Mouse (Mus musculus): Measurements from ENCODE around the gene Neurl2. TPM values are rescaled to one million over a fixed set of nuclear protein-coding genes. Genes with fewer than 3 reads are reported as not detected.

Neurl2 gene
- polyA plus RNA-seq, 1 experiment from 2014 or later, result 9.0 TPM

DNA sequence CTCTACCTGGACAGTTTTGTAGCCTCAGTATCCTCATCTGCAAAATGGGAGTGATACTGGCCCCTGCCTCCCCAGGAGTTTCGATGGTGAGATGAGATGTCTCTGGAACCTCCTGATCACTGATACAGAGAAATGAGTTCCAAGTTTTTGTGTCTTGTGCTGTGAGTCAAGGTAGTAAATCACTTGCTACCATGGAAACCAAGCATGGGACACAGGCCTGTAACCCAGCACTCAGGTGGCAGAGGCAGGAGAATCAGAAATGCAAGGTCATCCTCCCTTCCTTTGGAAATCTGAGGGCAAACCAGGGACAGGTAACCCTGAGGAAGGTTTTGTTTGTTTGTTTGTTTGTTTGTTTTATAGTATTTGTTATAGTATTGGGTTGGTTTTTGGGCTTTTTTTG is 4.2 kb downstream of the Neurl2 start:
- Histone ChIP-seq H3K36me3 (peaks cover 40% of the 10 kb centered on the region), H3K9ac (no peak overlapping the region), H3K27ac (replicated peaks) (no peak overlapping the region), H3K4me1 (peaks cover 16% of the 10 kb centered on the region), H3K4me2 (replicated peaks) (no peak overlapping the region), H3K27me3 (no peaks in the 10 kb centered on the region), H3K4me3 (replicated peaks) (no peak overlapping the region), H3K9me3 (replicated peaks) (no peaks in the 10 kb centered on the region)
- WGBS, result 95% methylated on average over 1 of the region's 1 CpGs
- ATAC-seq (ENCODE audit: insufficient number of reproducible peaks, low FRiP score, low TSS enrichment, low read depth), result no peak

DNA sequence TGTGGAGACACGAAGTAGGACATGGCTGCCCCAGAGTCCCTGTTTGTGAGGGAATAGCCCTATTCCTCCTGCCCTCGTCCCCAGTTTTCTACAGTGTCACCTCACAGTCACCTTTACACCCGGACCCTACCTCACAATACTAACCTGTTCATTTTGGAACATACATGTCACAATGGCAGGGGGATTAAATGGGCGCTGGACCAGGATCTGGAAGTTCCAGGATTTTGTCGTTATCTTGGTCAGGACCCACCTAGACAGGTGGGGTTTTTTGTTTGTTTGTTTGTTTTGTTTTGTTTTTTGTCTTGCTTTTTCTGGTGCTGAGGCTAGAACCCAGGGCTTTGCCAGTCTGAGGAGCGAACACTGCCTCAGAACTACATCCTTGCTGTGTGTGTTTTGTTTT is 4.8 kb downstream of the Neurl2 start, which contains the start of gene Spata25:
TSS of gene Spata25 (minus strand) at position 101 of the 400 bp plus-strand sequence.
- no peaks in the 10 kb centered on the region for H3K9me3 ChIP-seq (replicated peaks)
- H3K9ac ChIP-seq, result no peak within 1 kb of the TSS
- ATAC-seq (ENCODE audit: insufficient number of reproducible peaks, low FRiP score, low TSS enrichment, low read depth), result no peak
- peaks cover 40% of the 10 kb centered on the region for H3K36me3 ChIP-seq
- peaks cover 20% of the 10 kb centered on the region for H3K4me1 ChIP-seq
- no peak within 1 kb of the TSS for H3K27ac ChIP-seq (replicated peaks)
- no peak within 1 kb of the TSS for H3K4me3 ChIP-seq (replicated peaks)
- WGBS, result 86% methylated on average over 6 of the region's 6 CpGs
- H3K4me2 ChIP-seq (replicated peaks), result no peak within 1 kb of the TSS
- H3K27me3 ChIP-seq, result no peaks in the 10 kb centered on the region

- Histone ChIP-seq H3K9ac (no peak overlapping the region), H3K4me1 (peaks cover 15% of the 10 kb centered on the region), H3K27me3 (no peaks in the 10 kb centered on the region), H3K27ac (replicated peaks) (no peak overlapping the region), H3K4me3 (replicated peaks) (no peak overlapping the region), H3K9me3 (replicated peaks) (no peaks in the 10 kb centered on the region), H3K4me2 (replicated peaks) (no peak overlapping the region), H3K36me3 (peaks cover 40% of the 10 kb centered on the region)
- 84% methylated on average over 16 of the region's 16 CpGs for WGBS
- no peak for ATAC-seq (ENCODE audit: insufficient number of reproducible peaks, low FRiP score, low TSS enrichment, low read depth)
Observed at GRCm38 (mm10) chr2:164827146-164827850, 6.0 kb downstream of the Neurl2 start.

- no peak for ATAC-seq (ENCODE audit: insufficient number of reproducible peaks, low FRiP score, low TSS enrichment, low read depth)
- H3K4me3 ChIP-seq (replicated peaks), result no peak overlapping the region
- no peaks in the 10 kb centered on the region for H3K9me3 ChIP-seq (replicated peaks)
- H3K27me3 ChIP-seq, result no peaks in the 10 kb centered on the region
- H3K4me2 ChIP-seq (replicated peaks), result no peak overlapping the region
- 93% methylated on average over 17 of the region's 17 CpGs for WGBS
- peaks cover 48% of the 10 kb centered on the region for H3K36me3 ChIP-seq
- H3K9ac ChIP-seq, result no peak overlapping the region
- no peak overlapping the region for H3K27ac ChIP-seq (replicated peaks)
- peaks cover 17% of the 10 kb centered on the region for H3K4me1 ChIP-seq
Observed at GRCm38 (mm10) chr2:164825521-164825920, 7.7 kb downstream of the Neurl2 start.

DNA sequence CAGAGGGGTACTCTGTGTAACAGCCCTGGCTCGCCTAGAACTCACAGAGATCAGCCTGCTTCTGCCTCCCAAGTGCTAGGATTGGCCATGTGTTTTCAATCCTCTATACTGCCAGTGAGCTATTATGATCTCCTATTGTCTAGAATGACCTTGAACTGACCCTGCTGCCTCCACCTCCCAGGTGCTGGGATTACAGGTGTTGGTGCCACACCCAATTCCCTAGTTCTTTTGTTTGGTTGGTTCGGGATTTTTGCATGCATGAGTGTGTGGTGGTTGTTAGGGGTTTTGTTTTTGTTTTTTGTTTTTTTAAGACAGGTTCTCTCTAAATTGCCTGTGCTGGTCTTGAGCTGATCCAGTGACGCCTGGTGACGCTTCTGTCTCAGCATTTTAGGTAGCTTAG is 9.3 kb downstream of the Neurl2 start:
- no peak for ATAC-seq (ENCODE audit: insufficient number of reproducible peaks, low FRiP score, low TSS enrichment, low read depth)
- H3K4me2 ChIP-seq (replicated peaks), result peak overlapping the region; percentile 63
- H3K9ac ChIP-seq, result no peak overlapping the region
- H3K9me3 ChIP-seq (replicated peaks), result no peaks in the 10 kb centered on the region
- H3K27me3 ChIP-seq, result no peaks in the 10 kb centered on the region
- WGBS, result 85% methylated on average over 4 of the region's 4 CpGs
- no peak overlapping the region for H3K4me3 ChIP-seq (replicated peaks)
- H3K36me3 ChIP-seq, result peaks cover 50% of the 10 kb centered on the region
- H3K27ac ChIP-seq (replicated peaks), result no peak overlapping the region
- peaks cover 17% of the 10 kb centered on the region for H3K4me1 ChIP-seq

DNA sequence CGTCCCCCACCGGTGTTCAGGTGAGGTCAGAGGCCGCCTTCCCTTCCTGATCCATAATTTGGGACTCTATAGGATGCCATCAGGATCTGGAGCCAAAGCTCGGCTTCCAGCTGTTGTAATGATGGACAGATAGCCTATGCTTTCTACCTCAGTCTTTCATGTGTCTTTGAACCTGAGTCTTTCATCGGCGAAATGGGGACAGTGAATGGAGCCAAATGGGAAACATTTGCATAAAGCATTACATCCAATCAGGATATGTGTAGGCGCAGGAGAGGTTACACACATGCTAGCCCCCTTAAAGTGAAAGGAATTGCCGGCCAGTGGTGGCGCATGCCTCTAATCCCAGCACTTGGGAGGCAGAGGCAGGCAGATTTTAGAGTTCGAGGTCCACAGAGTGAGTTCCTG is 10.1 kb downstream of the Neurl2 start:
- H3K9ac ChIP-seq, result peak overlapping the region; percentile 66
- WGBS, result 3% methylated on average over 10 of the region's 10 CpGs
- H3K27me3 ChIP-seq, result no peaks in the 10 kb centered on the region
- H3K4me2 ChIP-seq (replicated peaks), result peak overlapping the region; percentile 63
- H3K4me3 ChIP-seq (replicated peaks), result peak overlapping the region; percentile 85
- no peaks in the 10 kb centered on the region for H3K9me3 ChIP-seq (replicated peaks)
- peaks cover 46% of the 10 kb centered on the region for H3K36me3 ChIP-seq
- peaks cover 17% of the 10 kb centered on the region for H3K4me1 ChIP-seq
- ATAC-seq (ENCODE audit: insufficient number of reproducible peaks, low FRiP score, low TSS enrichment, low read depth), result peak; percentile 48; the same call in 1 of the 2 replicates
- H3K27ac ChIP-seq (replicated peaks), result peak overlapping the region; percentile 91

DNA sequence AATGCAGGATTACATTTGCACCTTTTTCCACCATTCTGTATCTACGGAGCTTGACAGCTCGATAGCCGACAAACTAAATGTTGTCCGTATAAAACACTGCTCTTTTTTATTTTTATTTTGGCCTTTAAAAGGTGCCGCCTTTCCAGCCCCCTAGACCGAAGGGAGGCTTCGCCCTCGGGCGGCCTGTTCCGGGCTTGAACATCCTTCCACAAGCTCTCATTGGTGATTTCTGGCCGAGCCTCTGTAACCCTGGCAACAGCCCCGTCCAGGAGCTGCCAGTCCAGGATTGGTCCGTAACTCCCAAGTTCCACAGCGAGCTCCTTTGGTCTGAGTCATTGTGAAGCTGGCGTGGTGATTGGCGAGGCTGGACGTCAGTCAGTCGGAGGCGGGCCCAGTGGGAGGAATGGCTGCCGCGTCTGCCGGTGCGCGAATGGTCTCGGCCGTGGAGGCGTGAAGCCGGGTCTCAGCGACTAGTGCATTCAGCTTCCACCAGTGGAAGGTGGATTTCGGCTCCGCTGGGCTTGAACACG is 10.6 kb downstream of the Neurl2 start, which contains the start of gene Zswim1:
TSS of gene Zswim1 (plus strand) at position 51 of the 530 bp plus-strand sequence.
- Histone ChIP-seq H3K27ac (replicated peaks) (peak within 1 kb of the TSS; percentile 91), H3K4me1 (peaks cover 19% of the 10 kb centered on the region), H3K9me3 (replicated peaks) (no peaks in the 10 kb centered on the region), H3K27me3 (no peaks in the 10 kb centered on the region), H3K4me3 (replicated peaks) (peak within 1 kb of the TSS; percentile 85), H3K9ac (peak within 1 kb of the TSS; percentile 66), H3K36me3 (peaks cover 41% of the 10 kb centered on the region), H3K4me2 (replicated peaks) (peak within 1 kb of the TSS; percentile 63)
- peak; percentile 98 for ATAC-seq (ENCODE audit: insufficient number of reproducible peaks, low FRiP score, low TSS enrichment, low read depth)
- under 1% methylated on average over 32 of the region's 32 CpGs for WGBS

- H3K9me3 ChIP-seq (replicated peaks), result no peaks in the 10 kb centered on the region
- H3K27ac ChIP-seq (replicated peaks), result no peak overlapping the region
- H3K4me1 ChIP-seq, result peaks cover 27% of the 10 kb centered on the region
- ATAC-seq (ENCODE audit: insufficient number of reproducible peaks, low FRiP score, low TSS enrichment, low read depth), result no peak
- 80% methylated on average over 6 of the region's 6 CpGs for WGBS
- no peak overlapping the region for H3K4me3 ChIP-seq (replicated peaks)
- no peak overlapping the region for H3K4me2 ChIP-seq (replicated peaks)
- peaks cover 25% of the 10 kb centered on the region for H3K36me3 ChIP-seq
- no peaks in the 10 kb centered on the region for H3K27me3 ChIP-seq
- no peak overlapping the region for H3K9ac ChIP-seq
Observed at GRCm38 (mm10) chr2:164821060-164821459, 12.2 kb downstream of the Neurl2 start.

- H3K4me2 ChIP-seq (replicated peaks), result no peak overlapping the region
- H3K4me1 ChIP-seq, result peaks cover 16% of the 10 kb centered on the region; the same call in 1 of the 2 replicates
- no peak overlapping the region for H3K4me3 ChIP-seq (replicated peaks)
- no peak overlapping the region for H3K27ac ChIP-seq (replicated peaks)
- H3K9me3 ChIP-seq (replicated peaks), result no peaks in the 10 kb centered on the region
- 55% methylated on average over 5 of the region's 5 CpGs for WGBS
- peaks cover 10% of the 10 kb centered on the region for H3K36me3 ChIP-seq
- H3K9ac ChIP-seq, result no peak overlapping the region
- ATAC-seq (ENCODE audit: insufficient number of reproducible peaks, low FRiP score, low TSS enrichment, low read depth), result no peak
- no peaks in the 10 kb centered on the region for H3K27me3 ChIP-seq
Observed at GRCm38 (mm10) chr2:164817703-164818102, 15.6 kb downstream of the Neurl2 start.

- H3K4me1 ChIP-seq, result peaks cover 12% of the 10 kb centered on the region; the same call in 1 of the 2 replicates
- ATAC-seq (ENCODE audit: insufficient number of reproducible peaks, low FRiP score, low TSS enrichment, low read depth), result no peak
- no peak overlapping the region for H3K9ac ChIP-seq
- no peaks in the 10 kb centered on the region for H3K9me3 ChIP-seq (replicated peaks)
- H3K4me2 ChIP-seq (replicated peaks), result no peak overlapping the region
- WGBS, result 69% methylated on average over 6 of the region's 6 CpGs
- H3K27me3 ChIP-seq, result no peaks in the 10 kb centered on the region
- H3K4me3 ChIP-seq (replicated peaks), result no peak overlapping the region
- H3K27ac ChIP-seq (replicated peaks), result no peak overlapping the region
- peaks cover 10% of the 10 kb centered on the region for H3K36me3 ChIP-seq
Observed at GRCm38 (mm10) chr2:164817206-164817605, 16.1 kb downstream of the Neurl2 start.

- 0 out of 2 replicates have a peak, but pooled peaks cover 9% of the 10 kb centered on the region for H3K4me1 ChIP-seq
- no peaks in the 10 kb centered on the region for H3K9me3 ChIP-seq (replicated peaks)
- no peak overlapping the region for H3K4me3 ChIP-seq (replicated peaks)
- H3K9ac ChIP-seq, result no peak overlapping the region
- WGBS, result 89% methylated on average over 8 of the region's 8 CpGs
- no peak overlapping the region for H3K27ac ChIP-seq (replicated peaks)
- ATAC-seq (ENCODE audit: insufficient number of reproducible peaks, low FRiP score, low TSS enrichment, low read depth), result no peak
- peaks cover 5% of the 10 kb centered on the region; the same call in 1 of the 2 replicates for H3K36me3 ChIP-seq
- no peaks in the 10 kb centered on the region for H3K27me3 ChIP-seq
- no peak overlapping the region for H3K4me2 ChIP-seq (replicated peaks)
Observed at GRCm38 (mm10) chr2:164815821-164816220, 17.4 kb downstream of the Neurl2 start.
